Mouse (Mus musculus) heart, postnatal 25 days (tissue): ENCODE results near the gene Atg7. TPM values are rescaled to one million over a fixed set of nuclear protein-coding genes. Genes with fewer than 3 reads are reported as not detected.

Source experiments
- DNase-seq: peaks from one replicate; pipeline ENCODE4 v3.0.0; 2022; ENCODE audit warnings: low spot score
- intact Hi-C: fragments of 180-260 bp; cut with DNase I; formaldehyde crosslinking; loops from one replicate; pipeline ENCODE4 v1.15.1; 2025
- total RNA-seq, 2 experiments: library from RNA; stranded (reverse); gene quantifications; 2 replicates each; pipeline ENCODE4 v1.2.3; 2021

The Atg7 gene
- total RNA-seq, 2 experiments from 2014 or later: 9.5 to 10.8 TPM

DNA sequence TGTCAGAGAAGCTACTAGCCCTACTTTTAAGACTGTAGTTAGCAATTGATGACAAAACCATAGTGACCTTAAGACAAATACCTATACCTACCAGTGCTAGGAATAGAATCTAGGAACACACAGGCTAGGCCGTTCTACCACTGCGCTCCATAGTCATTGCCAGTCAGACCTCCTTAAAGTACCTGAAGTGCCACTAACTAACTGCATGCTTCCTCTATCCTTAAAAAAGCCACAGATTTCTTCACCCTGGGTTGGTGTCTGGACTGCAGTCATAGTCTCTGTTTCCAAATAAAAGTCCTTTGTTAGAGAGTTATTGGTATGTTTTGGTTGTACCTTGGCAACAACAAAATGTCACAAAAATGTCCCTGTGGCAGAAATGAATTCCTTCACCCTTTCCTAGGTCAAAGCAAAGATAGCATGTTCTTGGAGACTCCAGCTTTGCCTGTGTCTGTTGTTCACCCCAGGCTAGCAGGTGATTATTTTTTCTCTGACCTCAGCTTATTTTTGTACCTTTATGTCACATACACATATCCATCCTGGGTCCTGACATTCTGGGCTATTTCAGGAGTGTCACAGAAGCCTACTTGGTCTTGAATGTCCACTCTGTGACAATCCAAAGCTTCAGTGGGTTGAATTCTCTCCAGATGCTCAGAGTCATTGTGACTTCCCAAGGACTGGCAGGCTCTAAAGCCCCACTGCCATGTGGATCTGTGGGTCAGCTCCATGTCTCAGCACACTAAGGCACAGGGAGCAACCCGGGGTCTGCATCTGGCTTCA, 165.9 kb downstream of the Atg7 start:
- no peak for DNase-seq
- intact Hi-C loops: no loop called here

GRCm38 (mm10) chr6:114809431-114809811, 166.5 kb downstream of the Atg7 start:
- intact Hi-C loops: no loop called here
- no peak for DNase-seq

DNA sequence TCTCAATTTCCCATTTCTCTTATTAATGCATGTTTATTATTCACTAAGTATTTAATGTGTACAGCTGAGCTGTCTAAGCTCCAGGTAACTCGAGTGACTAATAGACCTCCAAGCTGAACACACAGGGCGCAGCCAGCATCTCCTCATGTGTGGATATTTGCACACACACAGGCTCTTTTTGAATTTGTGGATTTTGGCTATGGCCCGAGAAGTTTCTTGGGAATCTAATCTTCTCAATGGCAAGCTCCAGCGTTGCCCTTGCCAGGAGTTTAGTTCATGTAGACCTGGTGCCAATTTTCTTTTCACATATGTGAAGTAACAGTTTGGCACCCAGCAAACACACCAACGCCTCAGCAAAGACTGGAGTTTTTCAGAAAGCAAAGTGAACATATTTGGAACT, 169.4 kb downstream of the Atg7 start:
- DNase-seq: peak; percentile 58
- intact Hi-C loops: no loop called here

DNA sequence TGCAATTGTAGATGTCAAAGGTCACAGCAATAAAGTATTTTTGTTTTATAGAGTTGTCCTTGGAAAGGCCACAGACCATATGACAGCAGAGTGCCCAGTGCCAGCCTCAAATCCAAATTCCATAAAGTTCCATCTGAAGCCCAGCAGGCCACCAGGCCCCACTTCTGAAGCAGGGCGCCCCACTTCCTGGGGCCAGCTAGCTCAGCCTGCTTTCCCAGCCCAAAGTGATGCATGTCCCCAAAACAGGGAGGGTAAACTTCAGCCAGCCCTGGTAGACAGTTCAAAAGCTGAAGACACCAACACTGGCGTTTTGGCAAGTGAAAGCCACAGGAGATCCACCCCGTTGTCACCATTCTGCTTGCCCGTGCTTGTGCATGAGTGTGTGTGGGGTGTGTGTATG, 169.9 kb downstream of the Atg7 start:
- no peak for DNase-seq
- intact Hi-C loops: no loop called here

DNA sequence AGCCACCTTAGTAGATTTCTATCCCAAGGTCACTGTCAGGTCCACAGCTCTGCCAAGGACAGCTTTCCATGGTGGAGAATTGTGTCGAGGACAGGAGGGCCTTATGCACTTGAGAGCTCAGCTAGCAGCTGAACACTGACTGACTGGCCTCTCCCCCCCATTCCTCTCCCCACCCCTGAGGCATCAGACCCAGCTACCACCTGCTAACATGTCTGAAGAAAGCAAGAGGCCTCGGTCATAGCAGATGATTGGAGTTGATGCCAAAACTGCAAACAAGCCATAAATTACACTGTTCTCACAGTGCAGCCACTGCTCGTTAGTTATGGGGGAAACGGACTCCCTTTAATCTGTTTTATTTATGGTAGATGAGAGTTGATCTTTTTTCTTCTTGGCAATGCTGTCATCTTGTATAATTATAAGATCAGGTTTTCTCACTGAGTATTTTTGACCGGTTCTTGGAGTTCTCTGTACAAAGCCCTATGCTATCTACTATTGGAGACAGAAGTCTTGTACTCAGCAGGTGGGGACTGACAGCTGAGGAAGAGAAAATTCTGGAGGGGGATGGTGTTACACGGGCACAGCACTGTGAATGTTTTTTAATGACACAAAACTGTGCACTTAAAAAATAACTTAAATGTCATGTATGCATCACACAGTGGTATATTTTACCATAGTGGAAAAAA, 171.4 kb downstream of the Atg7 start:
- intact Hi-C loops: no loop called here
- no peak for DNase-seq

GRCm38 (mm10) chr6:114814882-114815650, 172.2 kb downstream of the Atg7 start:
- no peak for DNase-seq

GRCm38 (mm10) chr6:114817948-114818347, 175.1 kb downstream of the Atg7 start:
- intact Hi-C loops: loop anchor here (2.0 kb wide), 2 partner anchors 57 to 109 kb away; no protein-coding TSS in a partner anchor
- peak; percentile 40 for DNase-seq

More at GRCm38 (mm10) chr6:114814882-114815650, 172.2 kb downstream of the Atg7 start:
- intact Hi-C loops: no loop called here

DNA sequence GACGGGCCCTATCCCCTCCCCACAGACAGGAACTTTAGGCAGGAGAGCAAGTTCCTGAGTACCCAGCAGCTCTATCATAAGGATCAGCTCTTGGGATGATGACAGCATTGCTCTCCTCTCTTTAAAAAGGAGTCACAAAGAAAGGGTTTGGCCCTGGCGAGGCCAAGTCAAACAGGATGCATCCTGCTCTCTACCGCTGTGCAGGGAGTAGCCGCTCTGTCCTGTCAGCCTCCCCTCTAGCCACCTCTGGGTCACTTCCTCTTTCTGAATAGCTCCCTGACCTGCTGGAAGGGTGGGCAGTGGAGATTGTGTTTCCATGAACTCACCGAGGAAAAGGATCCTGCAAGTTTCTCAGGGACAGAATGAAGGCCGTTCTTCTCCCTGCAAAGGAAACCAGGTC, 175.6 kb downstream of the Atg7 start:
- intact Hi-C loops: loop anchor here (2.0 kb wide), 1 partner anchor 56 kb away; no protein-coding TSS in a partner anchor
- DNase-seq: peak; percentile 60

DNA sequence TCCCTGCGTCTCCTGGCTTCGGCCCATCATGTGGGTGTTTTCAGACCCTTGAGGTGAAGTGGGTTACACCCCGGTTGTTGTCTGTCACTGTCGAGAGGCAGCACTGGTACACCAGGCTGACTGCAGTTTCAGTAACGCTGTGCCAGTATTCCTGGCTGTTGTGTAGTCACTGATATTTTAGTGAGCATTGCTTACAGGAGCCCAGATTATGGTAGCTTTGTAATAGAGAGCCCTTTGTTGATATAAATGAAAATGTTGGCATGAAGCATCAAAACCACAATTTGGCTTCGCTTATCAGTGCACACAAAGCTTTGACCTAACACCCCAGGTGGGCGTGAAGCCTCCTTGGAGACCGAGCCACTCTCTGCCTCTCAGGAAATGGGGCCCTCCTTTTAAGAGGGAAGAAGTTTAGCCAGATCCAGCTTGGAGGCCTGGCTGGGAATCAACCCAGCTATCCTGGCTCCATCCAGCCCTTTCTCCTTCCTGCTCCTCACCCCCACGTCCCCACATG, 177.1 kb downstream of the Atg7 start:
- DNase-seq: peak; percentile 40
- intact Hi-C loops: loop anchor here (2.0 kb wide), 1 partner anchor 55 kb away; no protein-coding TSS in a partner anchor

- intact Hi-C loops: no loop called here
- DNase-seq: no peak
Measured at GRCm38 (mm10) chr6:114821646-114822045, 178.7 kb downstream of the Atg7 start.

GRCm38 (mm10) chr6:114826889-114827288, 184.0 kb downstream of the Atg7 start:
- DNase-seq: no peak
- intact Hi-C loops: no loop called here

DNA sequence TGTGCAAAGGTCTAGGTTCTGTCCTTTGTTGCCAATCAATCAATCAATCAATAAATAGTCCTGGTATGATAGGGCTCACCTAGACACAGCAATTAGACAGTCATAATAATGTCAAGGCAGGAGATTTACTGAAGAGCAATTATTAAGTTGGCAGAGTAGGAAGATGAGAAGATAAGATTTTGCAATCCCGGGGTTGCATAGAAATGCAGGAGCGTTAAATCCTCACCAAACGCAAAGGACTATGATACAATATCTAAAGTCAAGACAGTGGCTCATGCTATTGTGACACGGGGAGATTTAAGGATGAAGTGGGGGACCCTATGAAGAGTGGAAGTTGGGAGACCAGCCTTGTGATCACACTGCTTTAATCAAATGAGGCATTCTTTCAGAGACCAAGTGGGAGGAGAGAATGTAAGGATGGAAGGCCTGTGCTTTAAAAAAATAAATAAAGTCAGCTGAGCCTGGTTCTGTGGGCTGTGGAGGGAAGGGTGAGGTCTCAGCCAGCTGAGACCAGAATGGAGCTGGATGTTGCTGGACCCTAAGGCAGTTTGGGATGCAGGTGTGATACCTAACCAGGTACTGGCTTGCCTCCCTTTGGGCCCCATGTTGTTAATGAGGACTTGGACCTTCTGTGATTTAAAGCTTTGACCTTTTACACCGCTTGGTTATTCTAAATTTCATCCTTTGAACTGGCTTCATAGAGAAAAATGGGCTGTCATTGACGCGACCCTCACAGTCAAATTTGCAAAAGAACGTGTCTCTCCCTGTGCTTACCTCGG, 187.0 kb downstream of the Atg7 start:
- no peak for DNase-seq
- intact Hi-C loops: no loop called here

DNA sequence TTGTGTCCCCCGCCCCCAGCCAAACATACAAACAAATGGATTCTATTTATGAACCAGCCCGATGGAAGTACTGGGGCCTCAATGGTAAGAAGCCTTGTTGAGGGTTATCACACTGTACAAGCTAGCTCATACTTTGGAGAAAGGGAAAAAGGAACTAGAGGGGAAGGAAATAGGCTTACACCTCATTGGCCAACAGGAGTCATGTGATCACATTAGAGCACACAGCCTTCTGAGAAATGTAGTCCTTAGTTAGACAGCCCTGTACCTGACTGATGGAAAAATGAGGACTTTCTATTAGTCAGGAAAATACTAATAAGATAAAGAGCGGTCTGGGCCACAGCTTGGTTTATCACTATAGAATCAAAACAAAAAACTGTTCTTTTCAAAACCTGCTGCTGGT, 188.9 kb downstream of the Atg7 start:
- intact Hi-C loops: no loop called here
- no peak for DNase-seq

GRCm38 (mm10) chr6:114833058-114833685, 190.3 kb downstream of the Atg7 start:
- DNase-seq: no peak
- intact Hi-C loops: no loop called here

GRCm38 (mm10) chr6:114833791-114834346, 191.0 kb downstream of the Atg7 start:
- intact Hi-C loops: no loop called here
- no peak for DNase-seq

- intact Hi-C loops: no loop called here
- DNase-seq: no peak
Measured at GRCm38 (mm10) chr6:114835344-114835743, 192.4 kb downstream of the Atg7 start.

- no peak for DNase-seq
- intact Hi-C loops: no loop called here
Measured at GRCm38 (mm10) chr6:114835752-114836151, 192.9 kb downstream of the Atg7 start.

DNA sequence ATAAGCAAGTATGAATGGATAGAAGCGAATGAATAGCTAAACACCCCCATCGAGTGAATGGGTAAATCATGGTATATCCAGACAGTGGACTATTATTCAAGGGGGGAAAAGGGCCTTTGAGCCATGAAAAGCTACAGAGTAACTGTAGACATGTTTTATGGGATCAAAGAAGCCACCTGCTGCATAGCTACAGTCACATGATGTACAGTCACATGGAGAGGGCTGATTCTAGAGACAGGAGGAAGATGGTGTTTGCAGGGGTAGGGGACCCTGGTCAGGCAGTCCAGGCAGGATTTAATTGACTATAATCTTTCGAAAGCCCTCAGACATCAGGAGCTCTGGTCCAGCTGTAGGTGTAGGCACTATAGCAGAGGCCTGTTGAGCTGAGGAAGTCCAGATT, 193.5 kb downstream of the Atg7 start:
- intact Hi-C loops: no loop called here
- no peak for DNase-seq

DNA sequence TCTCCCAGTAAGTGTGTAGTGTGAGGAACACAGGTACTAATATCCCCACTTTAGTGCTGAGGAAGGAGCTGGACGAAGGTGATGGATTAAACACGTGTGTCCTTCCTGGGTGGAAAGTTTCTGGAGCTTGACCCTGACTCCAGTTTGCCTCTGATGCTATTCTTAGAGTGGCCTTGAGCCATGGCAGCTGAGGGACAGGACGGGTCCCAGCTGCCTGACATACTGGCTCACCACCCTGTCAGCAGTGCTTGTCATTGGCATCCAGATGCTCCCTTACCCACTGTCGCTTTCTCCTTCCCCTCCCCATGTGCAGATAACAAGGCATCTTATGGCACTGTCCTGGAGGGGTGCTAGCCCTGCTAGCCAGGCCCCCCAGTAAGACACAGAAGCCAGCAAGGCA, 196.0 kb downstream of the Atg7 start:
- intact Hi-C loops: no loop called here
- DNase-seq: no peak
